Mouse (Mus musculus) intestine, embryonic 14.5 days (tissue): Measurements from ENCODE around the gene Vmn2r14. TPM values are rescaled to one million over a fixed set of nuclear protein-coding genes. Genes with fewer than 3 reads are reported as not detected.
"Not testable (repeated sequence)": the region's sequence is repeated elsewhere in the genome, so short reads cannot be mapped to it uniquely, and the experiment has no call there.

Experiments
- ATAC-seq: fragments of 200-750 bp; cut with Nextera tagmentation; replicated peaks from 2 replicates; pipeline ENCODE4 v1.8.0; 2017; ENCODE audit warnings: low read depth, moderate number of reproducible peaks, moderate TSS enrichment, moderate library complexity; ENCODE audit not compliant: low FRiP score, low TSS enrichment
- DNase-seq: peaks from one replicate; pipeline ENCODE4 v3.0.0-alpha.2; 2018; ENCODE audit warnings: low spot score
- H3K27ac ChIP-seq: fragments of 300-500 bp; sonication (generic); 2 replicates; pipeline ENCODE4 v1.5.1; 2014; ENCODE audit warnings: low read depth, mild to moderate bottlenecking, control low read depth
- H3K27me3 ChIP-seq: fragments of 300-500 bp; sonication (generic); replicated peaks from 2 replicates; pipeline ENCODE4 v1.6.1; 2014; ENCODE audit warnings: low read length, control low read depth; ENCODE audit not compliant: control insufficient read depth, insufficient read depth
- H3K36me3 ChIP-seq: fragments of 300-500 bp; sonication (generic); 2 replicates; pipeline ENCODE4 v1.6.1; 2014; ENCODE audit warnings: low read length, control low read depth; ENCODE audit not compliant: control insufficient read depth, insufficient read depth
- H3K4me1 ChIP-seq: fragments of 300-500 bp; sonication (generic); replicated peaks from 2 replicates; pipeline ENCODE4 v1.6.1; 2014; ENCODE audit warnings: low read length, control low read depth, mixed read lengths; ENCODE audit not compliant: control insufficient read depth, insufficient read depth
- H3K4me2 ChIP-seq: fragments of 300-500 bp; sonication (generic); 2 replicates; pipeline ENCODE4 v1.6.1; 2014; ENCODE audit warnings: low read length
- H3K4me3 ChIP-seq: fragments of 300-500 bp; sonication (generic); 2 replicates; pipeline ENCODE4 v1.5.1; 2014; ENCODE audit warnings: low read depth, low read length, control low read depth, mixed read lengths
- H3K9ac ChIP-seq: fragments of 300-500 bp; sonication (generic); 2 replicates; pipeline ENCODE4 v1.6.1; 2014; ENCODE audit warnings: mild to moderate bottlenecking, low read length
- H3K9me3 ChIP-seq: fragments of 300-500 bp; sonication (generic); 2 replicates; pipeline ENCODE4 v1.6.1; 2016; ENCODE audit warnings: low read length, control low read depth; ENCODE audit not compliant: control insufficient read depth
- whole genome bisulfite sequencing: fragments of 180-500 bp; shearing (Covaris S2); extraction: QIAGEN DNeasy Blood & Tissue Kit; methylation state at CpG from one replicate; pipeline ENCODE4 v1.1.7; 2014; 5-methylcytosine and 5-hydroxymethylcytosine counted together
- polyA plus RNA-seq: library from polyadenylated mRNA; unstranded; fragments of >200 nt; fragmentation: Nextera tagmentation; extraction: Ambion mirVana; gene quantifications from 2 replicates; pipeline ENCODE4 v1.2.1, GENCODE M21; 2014

The Vmn2r14 gene
- polyA plus RNA-seq, result not detected in 2 replicates

GRCm38 (mm10) chr5:109224608-109225007, at the start of gene Vmn2r14:
Vmn2r14 (minus strand) TSS chr5:109224708.
- DNase-seq (no peak), ATAC-seq (no peak)
- 73% methylated on average over 3 of the region's 3 CpGs for WGBS
- no peaks in the 10 kb centered on the region for H3K9me3 ChIP-seq
- no peak within 1 kb of the TSS for H3K4me2 ChIP-seq
- no peaks in the 10 kb centered on the region for H3K36me3 ChIP-seq
- H3K27me3 ChIP-seq, result no peaks in the 10 kb centered on the region
- H3K4me1 ChIP-seq, result no peaks in the 10 kb centered on the region
- no peak within 1 kb of the TSS for H3K4me3 ChIP-seq
- no peak within 1 kb of the TSS for H3K27ac ChIP-seq
- H3K9ac ChIP-seq, result no peak within 1 kb of the TSS

- H3K4me2 ChIP-seq, ATAC-seq, H3K9me3 ChIP-seq, H3K9ac ChIP-seq, H3K27me3 ChIP-seq, H3K36me3 ChIP-seq, H3K4me1 ChIP-seq, H3K27ac ChIP-seq, H3K4me3 ChIP-seq, DNase-seq: not testable (repeated sequence)
- WGBS, result 59% methylated on average over 2 of the region's 2 CpGs
These were observed 32.4 kb downstream of the Vmn2r14 start, which contains the start of gene Vmn2r13 for GRCm38 (mm10) chr5:109192099-109192498. Vmn2r13 (minus strand) TSS chr5:109192199.

DNA sequence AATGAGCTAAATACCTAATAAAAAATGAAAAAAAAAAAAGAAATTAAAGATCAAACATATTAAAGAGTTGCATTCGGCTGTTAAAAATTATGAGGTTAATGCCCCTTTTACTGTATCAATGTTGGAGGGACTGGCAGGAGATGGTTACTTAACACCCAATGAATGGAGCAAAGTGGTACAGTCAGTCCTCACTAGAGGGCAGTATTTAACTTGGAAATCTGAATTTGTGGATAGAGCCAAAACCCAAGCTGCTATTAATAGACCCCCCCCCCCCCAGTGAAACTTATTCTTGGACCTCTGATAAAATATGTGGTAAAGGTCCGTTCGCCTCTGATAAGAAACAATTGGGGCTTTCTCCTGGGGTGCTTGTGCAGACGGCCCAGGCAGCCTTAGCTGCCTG, 57.7 kb downstream of the Vmn2r14 start:
- not testable (repeated sequence) for H3K9ac ChIP-seq, DNase-seq, H3K27ac ChIP-seq, H3K9me3 ChIP-seq, H3K4me3 ChIP-seq, H3K36me3 ChIP-seq, H3K4me2 ChIP-seq, ATAC-seq, H3K27me3 ChIP-seq, H3K4me1 ChIP-seq
- WGBS, result 87% methylated on average over 4 of the region's 4 CpGs

Other genes with a start within 250 kb of the Vmn2r14 start
- gene Vmn2r10, start 218.2 kb downstream of the Vmn2r14 start, polyA plus RNA-seq, result not detected in 2 replicates
- gene Vmn2r11, start 165.1 kb downstream of the Vmn2r14 start, polyA plus RNA-seq, result not detected in 2 replicates
- not detected in 2 replicates for gene Vmn2r12, start 126.8 kb downstream of the Vmn2r14 start, polyA plus RNA-seq
- not detected in 2 replicates for gene Vmn2r13, start 32.5 kb downstream of the Vmn2r14 start, polyA plus RNA-seq
- not detected in 2 replicates for gene Vmn2r15, start 72.9 kb upstream of the Vmn2r14 start, polyA plus RNA-seq
- gene Vmn2r16, start 105.5 kb upstream of the Vmn2r14 start, polyA plus RNA-seq, result not detected in 2 replicates
- gene Vmn2r17, start 195.0 kb upstream of the Vmn2r14 start, polyA plus RNA-seq, result not detected in 2 replicates